Mouse (Mus musculus): ENCODE measurements around the gene Dync2li1.

DNA sequence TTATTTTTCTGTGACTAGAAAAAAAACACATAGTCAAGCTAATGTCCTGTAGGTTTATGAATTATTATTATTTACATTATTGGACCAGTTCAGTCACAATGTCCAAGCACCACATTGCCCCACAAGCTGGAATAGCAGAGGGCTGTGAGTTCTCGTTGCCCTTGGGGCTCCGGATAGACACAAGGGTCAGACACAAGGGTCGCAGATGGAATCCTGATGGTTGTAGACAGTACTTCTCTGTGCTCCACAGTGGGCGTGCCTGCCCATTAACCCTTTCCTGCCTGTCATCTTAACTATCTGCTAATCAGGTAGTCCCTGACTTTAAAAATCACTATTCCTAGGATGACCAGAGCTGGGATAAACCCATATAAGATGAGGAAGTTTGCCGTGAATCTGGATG is 31.9 kb downstream of the Dync2li1 start:
- TF ChIP-seq POLR2A (IDR thresholded peaks at IDR 0.05; ENCODE audit: insufficient read length, low read depth) (no peak), MYOD1 (IDR thresholded peaks at IDR 0.05; ENCODE audit: control insufficient read depth in 1 of 3, insufficient read length in 2 of 3, low read depth in 2 of 3) (no peak), MAX (IDR thresholded peaks at IDR 0.05; ENCODE audit: low read depth) (no peak), E2F4 (IDR thresholded peaks at IDR 0.05; ENCODE audit: insufficient read depth) (no peak), CEBPB (IDR thresholded peaks at IDR 0.05; ENCODE audit: insufficient read depth, poor library complexity, severe bottlenecking) (no peak)

All from myocyte (in vitro differentiated cells).